ENCODE assay signal across 9 mouse cellular contexts in the genomic region with DNA sequence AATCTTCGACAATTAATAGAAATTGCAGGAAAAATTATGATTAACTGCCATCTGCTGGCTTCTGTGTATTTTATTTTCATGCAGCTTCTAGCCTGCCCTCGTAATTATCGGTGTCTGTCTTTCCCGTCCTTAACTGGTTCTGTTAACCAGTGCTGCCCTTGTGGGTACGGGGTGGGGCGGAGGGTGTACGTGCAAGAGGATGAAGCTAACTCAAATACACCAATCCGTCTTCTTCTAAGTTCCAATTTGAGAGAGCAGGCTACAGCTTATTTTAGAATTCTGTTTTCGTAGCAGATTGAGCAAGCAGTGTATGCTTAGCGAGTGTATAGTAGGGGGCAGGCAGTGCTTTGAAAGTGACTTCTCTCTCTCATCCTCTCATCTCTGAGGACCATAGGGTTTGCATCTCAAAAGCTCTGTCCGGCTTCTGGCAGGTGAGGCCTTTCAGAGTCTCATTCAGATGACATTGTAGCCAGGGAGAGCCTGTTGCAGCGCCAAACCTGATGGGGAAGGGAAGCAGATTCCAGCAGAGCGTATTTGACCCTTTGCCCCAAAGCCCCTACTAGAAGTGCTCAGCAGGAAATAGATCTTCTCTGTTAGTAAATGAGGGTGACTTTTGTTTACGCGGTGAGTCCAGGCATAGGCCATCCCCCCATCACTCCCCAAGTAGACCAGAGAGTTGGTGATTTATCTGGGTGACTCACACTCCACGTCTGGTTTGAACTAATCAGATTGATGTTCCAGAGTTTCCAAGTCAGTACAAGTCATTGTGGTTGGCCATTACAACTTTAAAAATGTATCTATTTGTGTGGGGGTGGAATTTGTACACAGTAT. TPM values are rescaled to one million over a fixed set of nuclear protein-coding genes. Genes with fewer than 3 reads are reported as not detected.
DNase-seq lines count a peak whose midpoint lies in the region; ATAC-seq and TF ChIP-seq lines count a peak whose summit lies in the region.
"Had no signal": no experiment of that assay in that cellular context is flagged by ENCODE, and none has a peak within 500 bp of the region (broad histone marks: within the 10 kb centered on the region; RNA-seq: fewer than 3 reads in every experiment).

No protein-coding gene starts in this region.

- 32% methylated on average over 16 of the region's 16 CpGs for WGBS in neural tube, embryonic 13.5 days
- WGBS in embryonic facial prominence, embryonic 12.5 days: 26% methylated on average over 16 of the region's 16 CpGs

- H3K27ac ChIP-seq in gastrocnemius, adult 2 months: no peak overlapping the region
- 0 out of 2 replicates have a peak overlapping the region, but pooled peaks have one; percentile 19 for H3K27ac ChIP-seq in neural tube, embryonic 13.5 days (replicated peaks)
- H3K27ac ChIP-seq in embryonic facial prominence, embryonic 12.5 days: 0 out of 2 replicates have a peak overlapping the region, but pooled peaks have one; percentile 51

- no peak overlapping the region for H3K4me3 ChIP-seq in gastrocnemius, adult 2 months
- no peak overlapping the region for H3K4me3 ChIP-seq in neural tube, embryonic 13.5 days
- no peak overlapping the region for H3K4me3 ChIP-seq in embryonic facial prominence, embryonic 12.5 days

- no peaks in the 10 kb centered on the region for H3K9me3 ChIP-seq in neural tube, embryonic 13.5 days
- H3K9me3 ChIP-seq in embryonic facial prominence, embryonic 12.5 days: no peaks in the 10 kb centered on the region

- intact Hi-C loops in gastrocnemius, adult 2 months (cut with DNase I): loop anchor here (5.0 kb wide), 1 partner anchor 191 kb away; no protein-coding TSS in a partner anchor

- peak; percentile 57; the same call in 1 of the 2 replicates for ATAC-seq in neural tube, embryonic 13.5 days (ENCODE audit: low read depth)
- no peak for ATAC-seq in embryonic facial prominence, embryonic 12.5 days (ENCODE audit: insufficient number of reproducible peaks, insufficient read depth, low FRiP score, low TSS enrichment)

- peak; percentile 27 for TF ChIP-seq CTCF in gastrocnemius, adult 2 months (IDR thresholded peaks at IDR 0.05)

- no peak overlapping the region for H3K9ac ChIP-seq in neural tube, embryonic 13.5 days
- H3K9ac ChIP-seq in embryonic facial prominence, embryonic 12.5 days: no peak overlapping the region

- peak overlapping the region; percentile 29 for H3K4me2 ChIP-seq in neural tube, embryonic 13.5 days
- peak overlapping the region; percentile 23; the same call in 1 of the 2 replicates for H3K4me2 ChIP-seq in embryonic facial prominence, embryonic 12.5 days (replicated peaks)
- H3K4me2 ChIP-seq: liver, embryonic 11.5 days had no signal

- no peak for DNase-seq in gastrocnemius, adult 2 months
- DNase-seq in gastrocnemius, postnatal 10 days: no peak
- no peak for DNase-seq in neural tube, embryonic 10.5 days (ENCODE audit: extremely low spot score, low spot score)
- DNase-seq in right cerebral cortex, postnatal 4 days: peak; percentile 44
- no peak for DNase-seq in spleen, adult 18-20 months
- DNase-seq in kidney, adult 8-10 months: no peak

- H3K4me1 ChIP-seq in neural tube, embryonic 13.5 days (replicated peaks): peaks cover 28% of the 10 kb centered on the region
- peaks cover 39% of the 10 kb centered on the region for H3K4me1 ChIP-seq in embryonic facial prominence, embryonic 12.5 days

- no peaks in the 10 kb centered on the region for H3K27me3 ChIP-seq in neural tube, embryonic 13.5 days
- H3K27me3 ChIP-seq in embryonic facial prominence, embryonic 12.5 days: no peaks in the 10 kb centered on the region

- no peaks in the 10 kb centered on the region for H3K36me3 ChIP-seq in neural tube, embryonic 13.5 days
- H3K36me3 ChIP-seq in embryonic facial prominence, embryonic 12.5 days: no peaks in the 10 kb centered on the region

RNA-seq across cellular contexts. Expression of gene Ptgfrn, which starts 53.3 kb away (rescaled TPM):
- 10 to 100 TPM in 1 of 2 experiments, 1 to 10 TPM in 1; 6.9 to 13.8 TPM for total RNA-seq in gastrocnemius, adult 2 months (2021)
- total RNA-seq in gastrocnemius, postnatal 10 days (2021): 10 to 100 TPM; 49.3 to 59.3 TPM
- 3.2 and 3.5 TPM in 2 replicates for polyA plus RNA-seq in neural tube, embryonic 13.5 days (2015; fragmentation: Nextera tagmentation; extraction: Ambion mirVana)
- polyA plus RNA-seq in embryonic facial prominence, embryonic 12.5 days (2016; fragmentation: Nextera tagmentation; extraction: Ambion mirVana): 5.4 and 6.3 TPM in 2 replicates
